Mouse (Mus musculus) heart, embryonic 14.5 days (tissue): ENCODE data around the gene Lpar3. TPM values are rescaled to one million over a fixed set of nuclear protein-coding genes. Genes with fewer than 3 reads are reported as not detected.

Experiments
- ATAC-seq: fragments of 200-750 bp; cut with Nextera tagmentation; 2 replicates; pipeline ENCODE4 v1.8.0; 2017; ENCODE audit warnings: low read depth, moderate TSS enrichment; ENCODE audit not compliant: insufficient number of reproducible peaks, insufficient read depth, low FRiP score
- H3K27ac ChIP-seq, 2 experiments: fragments of 200-500 bp in 1 of 2; fragments of 300-500 bp in 1 of 2; sonication (generic) in 1 of 2; replicated peaks in 1 of 2; 2 replicates each; pipeline ENCODE4 v1.5.1; 2012 to 2014; ENCODE audit warnings: low read depth in 2 of 2, low read length in 2 of 2, control low read depth in 1 of 2, mild to moderate bottlenecking in 1 of 2, mixed read lengths in 1 of 2; ENCODE audit not compliant: control insufficient read depth in 1 of 2, insufficient read depth in 1 of 2
- H3K27me3 ChIP-seq: fragments of 300-500 bp; sonication (generic); 2 replicates; pipeline ENCODE4 v1.6.1; 2014; ENCODE audit warnings: mild to moderate bottlenecking, low read length, control low read depth; ENCODE audit not compliant: control insufficient read depth, insufficient read depth
- H3K36me3 ChIP-seq: fragments of 300-500 bp; sonication (generic); 2 replicates; pipeline ENCODE4 v1.6.1; 2014; ENCODE audit warnings: mild to moderate bottlenecking, control low read depth, low read length, mixed read lengths; ENCODE audit not compliant: control insufficient read depth, insufficient read depth
- H3K4me1 ChIP-seq, 2 experiments: fragments of 200-500 bp in 1 of 2; fragments of 300-500 bp in 1 of 2; sonication (generic) in 1 of 2; 2 replicates each; pipeline ENCODE4 v1.6.1; 2012 to 2014; ENCODE audit warnings: low read length in 2 of 2, control low read depth in 1 of 2, mixed read lengths in 1 of 2; ENCODE audit not compliant: control insufficient read depth in 2 of 2, insufficient read depth in 2 of 2
- H3K4me2 ChIP-seq: fragments of 300-500 bp; sonication (generic); 2 replicates; pipeline ENCODE4 v1.6.1; 2014; ENCODE audit warnings: mild to moderate bottlenecking, low read length
- H3K4me3 ChIP-seq, 2 experiments: fragments of 200-500 bp in 1 of 2; fragments of 300-500 bp in 1 of 2; sonication (generic) in 1 of 2; 2 replicates each; pipeline ENCODE4 v1.5.1; 2012 to 2014; ENCODE audit warnings: low read length in 2 of 2, mild to moderate bottlenecking in 2 of 2, control low read depth in 1 of 2, low read depth in 1 of 2, moderate library complexity in 1 of 2; ENCODE audit not compliant: control insufficient read depth in 1 of 2, insufficient read depth in 1 of 2
- H3K9ac ChIP-seq: fragments of 300-500 bp; sonication (generic); 2 replicates; pipeline ENCODE4 v1.6.1; 2014; ENCODE audit warnings: mild to moderate bottlenecking, low read length
- H3K9me3 ChIP-seq: fragments of 300-500 bp; sonication (generic); 2 replicates; pipeline ENCODE4 v1.6.1; 2016; ENCODE audit warnings: low read length, control low read depth; ENCODE audit not compliant: control insufficient read depth
- whole genome bisulfite sequencing: fragments of 180-500 bp; shearing (Covaris S2); extraction: QIAGEN DNeasy Blood & Tissue Kit; methylation state at CpG from one replicate; pipeline ENCODE4 v1.1.7; 2014; 5-methylcytosine and 5-hydroxymethylcytosine counted together
- polyA plus RNA-seq: library from polyadenylated mRNA; unstranded; fragments of >200 nt; fragmentation: Nextera tagmentation; extraction: Ambion mirVana; gene quantifications from 2 replicates; pipeline ENCODE4 v1.2.1, GENCODE M21; 2014

Gene Lpar3
- polyA plus RNA-seq, 1 experiment from 2014 or later: 46.3 TPM

DNA sequence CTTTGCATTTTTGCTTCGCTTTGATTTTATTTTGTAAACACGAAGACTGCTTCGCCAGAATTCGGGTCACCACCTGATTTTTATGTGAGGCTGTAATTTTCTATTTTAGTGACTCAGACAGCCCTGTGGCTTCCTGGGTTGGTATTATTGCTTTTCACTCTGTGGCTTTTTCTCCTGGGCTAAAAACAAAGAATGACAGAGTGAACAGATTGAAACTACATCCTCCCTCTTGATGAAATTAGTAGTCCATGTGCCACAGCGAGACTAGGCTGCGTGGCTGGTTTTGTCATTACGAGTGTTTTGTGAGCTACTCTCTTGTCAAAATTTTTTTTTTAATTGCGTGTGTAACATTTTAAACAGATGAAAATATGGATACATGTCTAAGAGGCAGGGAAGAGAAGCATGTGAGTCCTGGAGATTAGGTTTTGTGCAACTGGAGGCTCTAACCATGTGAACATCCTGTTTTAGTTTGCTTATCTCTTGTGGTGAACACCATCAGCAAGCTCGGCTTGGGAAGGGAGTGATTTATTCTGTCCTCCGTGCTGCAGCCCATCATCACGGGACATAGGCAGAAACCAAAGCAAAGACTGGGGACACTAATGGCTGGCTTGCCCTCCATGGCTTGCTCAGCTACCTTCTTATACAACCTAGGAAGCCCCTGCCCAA, 54.7 kb downstream of the Lpar3 start:
- Histone ChIP-seq H3K4me1 (peaks cover 36 to 78% of the 10 kb centered on the region in 2 experiments), H3K27ac (peak overlapping the region; percentile 79 to 94), H3K4me2 (peak overlapping the region; percentile 23; the same call in 1 of the 2 replicates), H3K36me3 (no peaks in the 10 kb centered on the region), H3K9me3 (no peaks in the 10 kb centered on the region), H3K4me3 (no peak overlapping the region), H3K27me3 (no peaks in the 10 kb centered on the region), H3K9ac (peak overlapping the region; percentile 6; the same call in 1 of the 2 replicates)
- WGBS: 46% methylated on average over 11 of the region's 11 CpGs
- no peak for ATAC-seq

DNA sequence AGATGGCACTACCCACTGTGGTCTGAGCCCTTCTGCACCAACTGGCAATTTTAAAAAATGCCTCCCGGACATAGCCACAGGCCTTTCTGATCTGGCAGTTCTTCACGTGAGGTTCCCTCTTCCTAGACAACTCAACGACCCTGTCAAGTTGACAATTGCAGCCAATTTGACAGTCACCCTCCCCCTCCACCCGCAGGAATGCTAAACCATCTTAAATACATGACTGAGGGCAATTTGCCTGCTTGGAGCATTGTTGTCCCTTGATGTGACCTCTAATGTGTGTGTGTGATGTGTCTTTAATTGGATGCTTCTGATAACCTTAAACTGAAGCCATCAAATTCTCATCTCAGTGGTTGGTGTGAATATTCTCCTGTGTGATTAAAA, 55.3 kb downstream of the Lpar3 start:
- Histone ChIP-seq H3K9me3 (no peaks in the 10 kb centered on the region), H3K4me3 (no peak overlapping the region), H3K27me3 (no peaks in the 10 kb centered on the region), H3K4me2 (peak overlapping the region; percentile 23; the same call in 1 of the 2 replicates), H3K27ac (peak overlapping the region; percentile 79 to 94), H3K9ac (no peak overlapping the region), H3K36me3 (no peaks in the 10 kb centered on the region), H3K4me1 (peaks cover 36 to 83% of the 10 kb centered on the region in 2 experiments)
- no peak for ATAC-seq
- 14% methylated on average over 4 of the region's 4 CpGs for WGBS

DNA sequence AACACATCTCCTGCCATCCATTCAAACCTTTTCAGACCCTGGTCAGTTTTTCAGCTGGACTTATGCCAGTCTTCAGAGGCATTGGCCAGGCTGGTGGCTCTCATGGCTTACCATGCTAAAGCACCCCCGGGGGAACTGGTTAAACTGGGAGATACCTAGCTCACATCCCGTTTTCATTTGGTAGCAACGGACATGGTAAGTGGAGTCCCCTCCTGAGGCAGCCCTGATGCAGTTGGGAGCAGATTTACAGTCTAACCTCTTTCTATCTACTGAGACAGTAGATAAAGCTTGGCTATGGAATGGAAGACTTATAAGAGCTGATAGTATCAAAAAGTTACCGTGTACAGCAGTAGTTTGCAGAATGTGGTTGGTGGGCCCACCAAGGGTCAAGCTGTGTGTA, 56.2 kb downstream of the Lpar3 start:
- Histone ChIP-seq H3K9me3 (no peaks in the 10 kb centered on the region), H3K9ac (no peak overlapping the region)
- WGBS: 76% methylated on average over 4 of the region's 4 CpGs

DNA sequence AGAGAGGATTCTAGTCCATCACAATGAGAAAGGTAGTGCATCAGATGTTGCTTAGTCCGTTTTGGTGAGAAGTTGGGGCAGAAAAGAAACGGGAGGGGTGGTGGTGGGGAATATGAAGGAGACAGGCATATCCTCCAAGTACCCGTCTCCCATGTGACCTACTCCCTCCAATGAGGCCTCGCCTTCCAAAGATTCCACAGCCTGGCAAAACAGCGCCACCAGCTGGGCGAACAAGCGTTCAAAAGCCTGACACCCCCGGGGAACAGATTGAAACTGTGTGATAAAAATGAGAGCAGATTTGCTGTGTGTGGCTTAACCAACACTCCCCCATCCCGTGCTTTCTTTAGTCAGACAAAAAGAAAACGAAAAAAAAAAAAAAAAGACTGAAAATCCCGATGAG, 56.7 kb downstream of the Lpar3 start:
- Histone ChIP-seq H3K9me3 (no peaks in the 10 kb centered on the region), H3K27me3 (no peaks in the 10 kb centered on the region), H3K27ac (peak overlapping the region; percentile 89 to 94), H3K9ac (peak overlapping the region; percentile 52; the same call in 1 of the 2 replicates), H3K36me3 (no peaks in the 10 kb centered on the region), H3K4me1 (peaks cover 38 to 83% of the 10 kb centered on the region in 2 experiments), H3K4me2 (no peak overlapping the region), H3K4me3 (no peak overlapping the region)
- ATAC-seq: no peak
- WGBS: 58% methylated on average over 11 of the region's 11 CpGs

More for the DNA sequence above, 56.2 kb downstream of the Lpar3 start:
- no peak for ATAC-seq
- Histone ChIP-seq H3K27ac (peak overlapping the region; percentile 89 to 94), H3K4me3 (no peak overlapping the region), H3K4me1 (peaks cover 38 to 84% of the 10 kb centered on the region in 2 experiments), H3K36me3 (no peaks in the 10 kb centered on the region), H3K4me2 (no peak overlapping the region), H3K27me3 (no peaks in the 10 kb centered on the region)

DNA sequence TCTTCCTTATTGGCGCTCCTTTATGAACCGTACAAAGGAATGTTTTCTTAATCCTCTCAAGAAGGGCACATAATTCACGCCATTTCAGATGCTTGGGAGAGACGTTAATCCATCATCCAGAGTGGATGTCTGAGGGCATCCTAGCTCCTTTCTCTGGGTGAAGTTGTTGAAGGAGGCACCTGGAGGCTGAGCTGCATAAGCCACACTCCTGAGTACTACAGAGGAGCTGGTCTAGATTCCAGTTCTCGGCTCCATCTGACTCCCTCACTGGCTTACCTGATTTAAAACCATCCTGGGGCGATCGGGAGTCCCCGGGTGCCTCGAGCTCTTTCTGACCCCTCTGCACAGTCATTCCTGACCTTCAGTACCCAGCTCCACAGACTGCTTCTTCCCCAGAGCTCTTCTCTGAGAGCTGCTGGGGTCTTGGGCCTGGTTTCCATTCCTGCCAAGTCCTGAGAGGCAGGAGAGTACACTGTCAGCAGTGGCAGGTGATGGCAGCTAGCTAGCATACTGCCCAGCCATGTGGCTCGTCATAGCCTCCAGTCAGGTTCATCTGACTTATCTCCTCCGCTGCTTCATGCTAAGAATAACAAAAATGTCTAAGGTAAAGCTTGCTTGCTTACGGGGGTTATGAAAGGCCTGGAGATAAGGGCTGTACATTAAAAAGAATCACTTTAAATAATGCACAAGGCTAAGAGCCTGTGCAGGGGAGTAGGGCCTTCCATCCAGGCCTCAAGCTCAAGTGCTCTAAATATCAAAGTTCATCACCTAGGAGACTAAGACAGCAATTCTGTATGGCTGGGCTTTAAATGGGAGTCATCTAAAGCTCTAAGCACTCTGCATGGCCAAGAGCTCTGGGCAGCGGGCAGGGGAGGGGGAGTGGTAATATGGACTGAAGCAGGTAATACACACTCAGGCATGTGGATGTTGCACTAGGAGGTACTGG, 57.7 kb downstream of the Lpar3 start:
- 27% methylated on average over 13 of the region's 13 CpGs for WGBS

DNA sequence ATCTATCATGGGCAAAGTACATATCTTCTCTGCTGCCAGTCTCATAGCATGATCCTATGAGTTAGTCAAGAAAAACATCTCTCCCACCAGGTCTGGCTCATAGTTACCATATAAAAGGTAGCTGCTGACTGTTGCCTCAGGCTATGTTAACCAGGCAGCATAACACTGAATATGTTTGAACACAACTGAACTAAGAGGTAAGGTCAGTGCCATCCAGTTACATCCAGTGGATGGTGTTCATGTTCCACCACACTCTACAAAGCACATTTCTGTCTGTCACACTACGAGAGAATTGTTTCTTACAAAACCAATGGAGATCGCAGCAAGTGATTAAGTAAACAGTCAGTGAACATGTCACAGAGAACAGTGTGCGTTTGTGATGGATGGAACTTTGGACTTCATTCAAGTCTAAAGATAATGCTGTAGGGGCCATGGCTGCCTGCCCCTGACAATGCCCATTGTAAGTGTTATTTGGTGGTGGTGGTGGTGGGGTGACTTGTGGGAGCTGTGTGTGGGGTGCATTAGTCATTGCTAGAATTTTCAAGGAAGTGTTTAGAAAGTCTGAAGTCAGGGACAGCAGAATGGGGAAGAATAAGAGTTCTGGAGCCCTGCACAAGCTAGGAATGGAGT, 63.1 kb downstream of the Lpar3 start:
- 32% methylated on average over 3 of the region's 3 CpGs for WGBS

More for the DNA sequence above, 57.7 kb downstream of the Lpar3 start:
- Histone ChIP-seq H3K9ac (peak overlapping the region; percentile 52; the same call in 1 of the 2 replicates), H3K9me3 (no peaks in the 10 kb centered on the region), H3K4me1 (peaks cover 40 to 79% of the 10 kb centered on the region in 2 experiments), H3K27me3 (no peaks in the 10 kb centered on the region), H3K27ac (peak overlapping the region; percentile 94 to 95), H3K4me3 (no peak overlapping the region), H3K4me2 (peak overlapping the region; percentile 42), H3K36me3 (peaks cover 6% of the 10 kb centered on the region; the same call in 1 of the 2 replicates)
- peak; percentile 94 for ATAC-seq

DNA sequence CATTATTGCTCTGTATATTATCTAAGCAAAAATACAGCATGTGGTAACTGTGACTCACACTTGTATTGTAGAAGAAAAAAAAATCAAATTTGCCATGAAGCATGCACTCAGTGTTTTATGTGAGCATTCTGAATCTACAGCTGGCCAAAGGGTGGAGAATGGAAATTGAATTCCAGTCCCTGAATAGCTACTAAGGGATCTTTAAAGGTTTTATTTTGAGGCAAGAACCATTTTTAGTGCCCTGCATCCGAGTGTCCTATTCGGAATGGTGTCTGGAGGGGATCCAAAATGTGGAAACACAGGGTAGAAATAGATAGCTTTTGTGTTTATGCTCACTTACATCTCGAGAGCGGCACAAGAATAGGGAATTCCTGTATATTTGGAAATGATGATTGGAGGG, 65.4 kb downstream of the Lpar3 start:
- Histone ChIP-seq H3K4me2 (no peak overlapping the region), H3K27ac (peak overlapping the region in 1 of 2 experiments; percentile 60; a peak in 2 of 4 replicates)
- 39% methylated on average over 4 of the region's 4 CpGs for WGBS

More for the DNA sequence above, 63.1 kb downstream of the Lpar3 start:
- no peaks in the 10 kb centered on the region for H3K27me3 ChIP-seq
- H3K27ac ChIP-seq: peak overlapping the region; percentile 27 to 53; a peak in 3 of 4 replicates
- peaks cover 28% of the 10 kb centered on the region for H3K36me3 ChIP-seq
- no peak for ATAC-seq
- H3K4me3 ChIP-seq: no peak overlapping the region
- no peak overlapping the region for H3K4me2 ChIP-seq
- H3K9me3 ChIP-seq: 0 out of 2 replicates have a peak, but pooled peaks cover 3% of the 10 kb centered on the region
- no peak overlapping the region for H3K9ac ChIP-seq
- H3K4me1 ChIP-seq: peaks cover 18 to 56% of the 10 kb centered on the region in 2 experiments

More for the DNA sequence above, 65.4 kb downstream of the Lpar3 start:
- Histone ChIP-seq H3K36me3 (peaks cover 28% of the 10 kb centered on the region), H3K9me3 (0 out of 2 replicates have a peak, but pooled peaks cover 3% of the 10 kb centered on the region), H3K4me3 (no peak overlapping the region), H3K27me3 (no peaks in the 10 kb centered on the region), H3K9ac (no peak overlapping the region), H3K4me1 (peaks cover 10 to 40% of the 10 kb centered on the region in 2 experiments)
- no peak for ATAC-seq
